Mouse (Mus musculus): ENCODE data around the gene Arhgdig. TPM values are rescaled to one million over a fixed set of nuclear protein-coding genes. Genes with fewer than 3 reads are reported as not detected.

Arhgdig gene
- total and polyA plus RNA-seq, 3 experiments = 0.60 to 10.3 TPM; not detected in 1

DNA sequence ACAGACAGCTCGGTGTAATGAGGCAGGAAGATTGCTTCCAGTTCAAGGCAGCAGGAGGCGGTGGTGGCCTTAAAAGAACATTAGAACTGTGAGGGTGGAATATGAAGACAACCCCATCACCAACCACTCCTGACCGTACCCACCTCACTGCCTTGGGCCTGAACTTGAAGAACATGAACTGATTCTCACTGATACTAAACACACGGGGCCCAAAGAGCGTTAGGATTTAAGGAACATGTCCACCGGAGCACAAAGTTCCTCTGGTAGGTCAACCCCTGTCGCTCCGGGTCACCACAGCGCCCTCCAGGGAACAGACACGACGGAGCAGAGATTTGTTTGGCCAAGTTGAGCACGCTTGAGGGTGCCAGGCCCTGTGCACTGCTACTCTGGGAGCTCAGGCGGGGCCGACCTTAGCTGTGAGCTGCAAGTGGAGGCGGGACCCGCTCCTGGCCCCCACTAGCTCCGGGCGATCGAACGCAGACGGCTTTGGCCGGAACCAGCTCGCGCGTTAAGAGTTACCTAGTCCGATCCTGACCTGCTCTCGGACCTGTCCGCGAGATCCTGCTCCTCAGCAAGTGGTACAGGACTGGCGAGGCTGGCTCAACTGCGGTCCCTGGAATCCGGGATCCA is 36.0 kb upstream of the Arhgdig start (continued):
- TF ChIP-seq CHD1 (IDR thresholded peaks at IDR 0.05; ENCODE audit: low read depth, low read length) = no peak
- no peak for TF ChIP-seq MEF2A (IDR thresholded peaks at IDR 0.05; ENCODE audit: borderline replicate concordance, low read depth, low read length)
- peak in 1 of 2 experiments; percentile 60; a peak in 3 of 4 replicates for TF ChIP-seq CTCF (conservative IDR thresholded peaks at IDR 0.05 in 1 of 2, IDR thresholded peaks at IDR 0.05 in 1 of 2; ENCODE audit: low read depth in 2 of 2, low read length in 2 of 2)
- TF ChIP-seq MAX (IDR thresholded peaks at IDR 0.05; ENCODE audit: low read length) = no peak
- 0 out of 2 replicates have a peak, but pooled peaks have one; percentile 33 for TF ChIP-seq NRF1 (IDR thresholded peaks at IDR 0.05; ENCODE audit: low read depth, low read length)
- TF ChIP-seq SIN3A (IDR thresholded peaks at IDR 0.05; ENCODE audit: low read length) = no peak; the same call in 1 of the 2 replicates
- 0 out of 2 replicates have a peak, but pooled peaks have one; percentile 46 for TF ChIP-seq NELFE (IDR thresholded peaks at IDR 0.05; ENCODE audit: low read depth, low read length)
- 0 out of 2 replicates have a peak, but pooled peaks have one; percentile 50 for TF ChIP-seq UBTF (IDR thresholded peaks at IDR 0.05; ENCODE audit: low read depth, low read length)
- TF ChIP-seq TCF12 (IDR thresholded peaks at IDR 0.05; ENCODE audit: low read depth, low read length) = no peak

DNA sequence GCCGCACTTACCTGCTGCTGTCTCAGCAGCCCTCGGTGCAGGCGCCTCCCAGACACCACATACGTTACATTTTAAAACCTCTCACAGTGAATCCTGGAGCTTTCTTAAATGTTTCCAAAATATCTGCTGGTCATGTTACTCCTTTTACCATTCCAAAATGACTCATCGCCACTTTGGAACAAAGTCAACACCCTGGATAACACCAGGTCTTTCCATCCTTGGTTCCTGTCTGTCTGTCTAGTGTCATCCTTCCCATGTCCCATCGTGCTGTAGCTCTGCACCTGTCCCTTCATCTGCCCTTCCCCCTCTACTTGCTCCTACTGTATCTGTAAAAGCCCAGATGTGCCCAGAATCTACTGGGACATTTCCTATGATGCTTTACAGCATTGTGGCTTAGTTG is 33.4 kb upstream of the Arhgdig start:
- Histone ChIP-seq H3K9me3 (replicated peaks; ENCODE audit: low read length) (peaks cover 4% of the 10 kb centered on the region), H3K79me2 (replicated peaks; ENCODE audit: control insufficient read depth, extremely low read depth, insufficient read depth, poor library complexity, severe bottlenecking) (no peaks in the 10 kb centered on the region), H3K4me1 (ENCODE audit: control insufficient read depth in 1 of 2, insufficient read depth in 2 of 2) (peaks cover 0 to 22% of the 10 kb centered on the region in 2 experiments), H3K36me3 (replicated peaks in 1 of 2; ENCODE audit: control insufficient read depth in 1 of 2, insufficient read depth in 1 of 2, low read length in 1 of 2) (no peaks in the 10 kb centered on the region), H3K4me3 (replicated peaks in 1 of 3; ENCODE audit: low read depth in 2 of 3, low read length in 2 of 3, poor library complexity in 1 of 3) (no peak overlapping the region), H3K27ac (ENCODE audit: insufficient read depth, low read depth) (no peak overlapping the region), H3K4me2 (ENCODE audit: insufficient read depth, low read depth, poor library complexity, severe bottlenecking) (no peak overlapping the region; the same call in 1 of the 2 replicates), H3K9ac (ENCODE audit: insufficient read depth, low read depth) (no peak overlapping the region), H3K27me3 (replicated peaks) (no peaks in the 10 kb centered on the region)
- no peak for TF ChIP-seq RAD21 (IDR thresholded peaks at IDR 0.05; ENCODE audit: low read depth, low read length)
- no peak for TF ChIP-seq GABPA (IDR thresholded peaks at IDR 0.05; ENCODE audit: insufficient replicate concordance, low read depth, low read length)
- TF ChIP-seq USF2 (conservative IDR thresholded peaks at IDR 0.05; ENCODE audit: low read depth, low read length) = no peak
- TF ChIP-seq MAFK (IDR thresholded peaks at IDR 0.05; ENCODE audit: insufficient replicate concordance, low read length) = no peak
- no peak for TF ChIP-seq ETS1 (conservative IDR thresholded peaks at IDR 0.05; ENCODE audit: low read depth, low read length)
- TF ChIP-seq PAX5 (IDR thresholded peaks at IDR 0.05; ENCODE audit: low read length) = no peak
- no peak for TF ChIP-seq MAZ (IDR thresholded peaks at IDR 0.05; ENCODE audit: low read depth, low read length)
- TF ChIP-seq NELFE (IDR thresholded peaks at IDR 0.05; ENCODE audit: low read depth, low read length) = no peak
- no peak for TF ChIP-seq ZKSCAN1 (IDR thresholded peaks at IDR 0.05; ENCODE audit: borderline replicate concordance, low read depth, low read length)
- TF ChIP-seq ZMIZ1 (IDR thresholded peaks at IDR 0.05; ENCODE audit: low read depth, low read length) = no peak
- TF ChIP-seq HCFC1 (IDR thresholded peaks at IDR 0.05; ENCODE audit: low read depth, low read length) = no peak
- no peak for TF ChIP-seq CTCF (conservative IDR thresholded peaks at IDR 0.05 in 1 of 2, IDR thresholded peaks at IDR 0.05 in 1 of 2; ENCODE audit: low read depth in 2 of 2, low read length in 2 of 2)
- no peak for TF ChIP-seq SIN3A (IDR thresholded peaks at IDR 0.05; ENCODE audit: low read length)
- TF ChIP-seq JUN (IDR thresholded peaks at IDR 0.05; ENCODE audit: insufficient read depth, low read depth, low read length) = no peak
- dilution Hi-C loops (cut with MboI; ENCODE audit: extremely low pct_ligation_motif_present, extremely low pct_unique_long_range_greater_than_20kb, low sequenced_read_pairs) (no loop called here), in situ Hi-C loops (cut with MboI; ENCODE audit: low pct_ligation_motif_present, low pct_unique_long_range_greater_than_20kb, low sequenced_read_pairs) (loop anchor here (5.0 kb wide), 1 partner anchor 49 kb away; no protein-coding TSS in a partner anchor)
- no peak for DNase-seq (ENCODE audit: extremely low read depth)
